Mouse (Mus musculus): ENCODE results near the gene Serpina1e. TPM values are rescaled to one million over a fixed set of nuclear protein-coding genes. Genes with fewer than 3 reads are reported as not detected.
"Not testable (repeated sequence)": the region's sequence is repeated elsewhere in the genome, so short reads cannot be mapped to it uniquely, and the experiment has no call there.

Gene Serpina1e
- polyA plus RNA-seq, 1 experiment: 0.53 TPM

GRCm38 (mm10) chr12:103962860-103963259, 4.1 kb upstream of the Serpina1e start:
- Histone ChIP-seq H3K79me2 (ENCODE audit: control insufficient read depth, insufficient read depth) (no peaks in the 10 kb centered on the region), H3K27me3 (ENCODE audit: control insufficient read depth, insufficient read depth, insufficient read length) (no peaks in the 10 kb centered on the region), H3ac (ENCODE audit: control insufficient read depth, insufficient read length) (no peak overlapping the region), H3K4me2 (ENCODE audit: low read depth) (peak overlapping the region; percentile 58), H3K4me3 (no peak overlapping the region), H3K36me3 (ENCODE audit: control insufficient read depth, insufficient read depth) (no peaks in the 10 kb centered on the region)
- TF ChIP-seq POLR2A (IDR thresholded peaks at IDR 0.05; ENCODE audit: insufficient read length, low read depth) (no peak), REST (IDR thresholded peaks at IDR 0.05; ENCODE audit: insufficient read depth, insufficient read length) (no peak)

GRCm38 (mm10) chr12:103962337-103962736, 3.6 kb upstream of the Serpina1e start:
- no peak overlapping the region for H3ac ChIP-seq (ENCODE audit: control insufficient read depth, insufficient read length)
- H3K4me2 ChIP-seq (ENCODE audit: low read depth): peak overlapping the region; percentile 58
- H3K4me3 ChIP-seq: no peak overlapping the region
- H3K79me2 ChIP-seq (ENCODE audit: control insufficient read depth, insufficient read depth): no peaks in the 10 kb centered on the region
- TF ChIP-seq TCF12 (IDR thresholded peaks at IDR 0.05; ENCODE audit: insufficient read depth, poor library complexity, severe bottlenecking) (no peak), CEBPB (IDR thresholded peaks at IDR 0.05; ENCODE audit: insufficient read depth, poor library complexity, severe bottlenecking) (peak; percentile 72; the same call in 1 of the 2 replicates)
- no peaks in the 10 kb centered on the region for H3K36me3 ChIP-seq (ENCODE audit: control insufficient read depth, insufficient read depth)
- no peaks in the 10 kb centered on the region for H3K27me3 ChIP-seq (ENCODE audit: control insufficient read depth, insufficient read depth, insufficient read length)

- Histone ChIP-seq H3K27me3 (ENCODE audit: control insufficient read depth, insufficient read depth, insufficient read length) (no peaks in the 10 kb centered on the region), H3K4me3 (no peak overlapping the region), H3K4me2 (ENCODE audit: low read depth) (no peak overlapping the region), H3K36me3 (ENCODE audit: control insufficient read depth, insufficient read depth) (no peaks in the 10 kb centered on the region), H3K79me2 (ENCODE audit: control insufficient read depth, insufficient read depth) (no peaks in the 10 kb centered on the region), H3ac (ENCODE audit: control insufficient read depth, insufficient read length) (no peak overlapping the region)
- TF ChIP-seq TCF12 (IDR thresholded peaks at IDR 0.05; ENCODE audit: insufficient read depth, poor library complexity, severe bottlenecking): no peak
Observed at GRCm38 (mm10) chr12:103961716-103962115, 2.9 kb upstream of the Serpina1e start.

GRCm38 (mm10) chr12:103956555-103956954, 2.2 kb downstream of the Serpina1e start:
- not testable (repeated sequence) for H3K4me3 ChIP-seq; H3ac ChIP-seq (ENCODE audit: control insufficient read depth, insufficient read length); H3K4me2 ChIP-seq (ENCODE audit: low read depth); H3K79me2 ChIP-seq (ENCODE audit: control insufficient read depth, insufficient read depth); H3K27me3 ChIP-seq (ENCODE audit: control insufficient read depth, insufficient read depth, insufficient read length); H3K36me3 ChIP-seq (ENCODE audit: control insufficient read depth, insufficient read depth)

GRCm38 (mm10) chr12:103952972-103953371, 5.8 kb downstream of the Serpina1e start:
- not testable (repeated sequence) for H3K79me2 ChIP-seq (ENCODE audit: control insufficient read depth, insufficient read depth); H3K27me3 ChIP-seq (ENCODE audit: control insufficient read depth, insufficient read depth, insufficient read length); H3ac ChIP-seq (ENCODE audit: control insufficient read depth, insufficient read length); H3K4me2 ChIP-seq (ENCODE audit: low read depth); H3K4me3 ChIP-seq; H3K36me3 ChIP-seq (ENCODE audit: control insufficient read depth, insufficient read depth)

- Histone ChIP-seq H3ac (ENCODE audit: control insufficient read depth, insufficient read length) (no peak overlapping the region), H3K4me3 (no peak overlapping the region), H3K79me2 (ENCODE audit: control insufficient read depth, insufficient read depth) (no peaks in the 10 kb centered on the region), H3K27me3 (ENCODE audit: control insufficient read depth, insufficient read depth, insufficient read length) (peaks cover 6% of the 10 kb centered on the region), H3K4me2 (ENCODE audit: low read depth) (no peak overlapping the region), H3K36me3 (ENCODE audit: control insufficient read depth, insufficient read depth) (no peaks in the 10 kb centered on the region)
- TF ChIP-seq SRF (IDR thresholded peaks at IDR 0.05; ENCODE audit: control insufficient read depth, insufficient read length, low read depth): no peak
- TF ChIP-seq TCF3 (IDR thresholded peaks at IDR 0.05; ENCODE audit: insufficient read length, low read depth): no peak
- no peak for TF ChIP-seq MYOG (IDR thresholded peaks at IDR 0.05; ENCODE audit: control insufficient read depth in 1 of 3, insufficient read depth in 1 of 3, insufficient read length in 2 of 3, low read depth in 2 of 3)
- no peak for TF ChIP-seq USF1 (IDR thresholded peaks at IDR 0.05; ENCODE audit: low read depth)
- TF ChIP-seq TCF12 (IDR thresholded peaks at IDR 0.05; ENCODE audit: insufficient read depth, poor library complexity, severe bottlenecking): no peak
- TF ChIP-seq POLR2AphosphoS2 (IDR thresholded peaks at IDR 0.05; ENCODE audit: insufficient read length, low read depth): no peak
- TF ChIP-seq MAX (IDR thresholded peaks at IDR 0.05; ENCODE audit: low read depth): no peak
- TF ChIP-seq REST (IDR thresholded peaks at IDR 0.05; ENCODE audit: insufficient read depth, insufficient read length): no peak
- TF ChIP-seq POLR2A (IDR thresholded peaks at IDR 0.05; ENCODE audit: insufficient read length, low read depth): no peak
- no peak for TF ChIP-seq E2F4 (IDR thresholded peaks at IDR 0.05; ENCODE audit: insufficient read depth)
- TF ChIP-seq CEBPB (IDR thresholded peaks at IDR 0.05; ENCODE audit: insufficient read depth, poor library complexity, severe bottlenecking): no peak
- TF ChIP-seq MYOD1 (IDR thresholded peaks at IDR 0.05; ENCODE audit: control insufficient read depth in 1 of 3, insufficient read length in 2 of 3, low read depth in 2 of 3): no peak
Observed at GRCm38 (mm10) chr12:103946243-103946642, 12.5 kb downstream of the Serpina1e start.

- not testable (repeated sequence) for H3K27me3 ChIP-seq (ENCODE audit: control insufficient read depth, insufficient read depth, insufficient read length); H3ac ChIP-seq (ENCODE audit: control insufficient read depth, insufficient read length); H3K36me3 ChIP-seq (ENCODE audit: control insufficient read depth, insufficient read depth); H3K4me3 ChIP-seq; H3K79me2 ChIP-seq (ENCODE audit: control insufficient read depth, insufficient read depth); H3K4me2 ChIP-seq (ENCODE audit: low read depth)
Observed at GRCm38 (mm10) chr12:103909181-103909580, 49.6 kb downstream of the Serpina1e start.

- not testable (repeated sequence) for H3K4me2 ChIP-seq (ENCODE audit: low read depth); H3K79me2 ChIP-seq (ENCODE audit: control insufficient read depth, insufficient read depth); H3K4me3 ChIP-seq; H3K27me3 ChIP-seq (ENCODE audit: control insufficient read depth, insufficient read depth, insufficient read length); H3K36me3 ChIP-seq (ENCODE audit: control insufficient read depth, insufficient read depth); H3ac ChIP-seq (ENCODE audit: control insufficient read depth, insufficient read length)
Observed at GRCm38 (mm10) chr12:103907746-103908145, 51.0 kb downstream of the Serpina1e start.

- H3K4me3 ChIP-seq; H3K4me2 ChIP-seq (ENCODE audit: low read depth); H3K79me2 ChIP-seq (ENCODE audit: control insufficient read depth, insufficient read depth); H3K27me3 ChIP-seq (ENCODE audit: control insufficient read depth, insufficient read depth, insufficient read length); H3ac ChIP-seq (ENCODE audit: control insufficient read depth, insufficient read length); H3K36me3 ChIP-seq (ENCODE audit: control insufficient read depth, insufficient read depth): not testable (repeated sequence)
Observed at GRCm38 (mm10) chr12:103904837-103905340, 53.9 kb downstream of the Serpina1e start, which contains the start of gene Serpina1c. Gene Serpina1c, minus strand, starts transcription at chr12:103904887.

- not testable (repeated sequence) for H3ac ChIP-seq (ENCODE audit: control insufficient read depth, insufficient read length); H3K36me3 ChIP-seq (ENCODE audit: control insufficient read depth, insufficient read depth); H3K79me2 ChIP-seq (ENCODE audit: control insufficient read depth, insufficient read depth); H3K4me3 ChIP-seq; H3K27me3 ChIP-seq (ENCODE audit: control insufficient read depth, insufficient read depth, insufficient read length); H3K4me2 ChIP-seq (ENCODE audit: low read depth)
Observed at GRCm38 (mm10) chr12:103901929-103902328, 56.8 kb downstream of the Serpina1e start.

Data from myocyte (in vitro differentiated cells).